Mouse (Mus musculus) ES-CJ7 (cell line): ENCODE data around the gene Muc15.

Experiments used
- DNase-seq: peaks from one replicate; pipeline ENCODE4 v3.0.0; 2011; ENCODE audit warnings: low read depth, low spot score

Gene Muc15

DNA sequence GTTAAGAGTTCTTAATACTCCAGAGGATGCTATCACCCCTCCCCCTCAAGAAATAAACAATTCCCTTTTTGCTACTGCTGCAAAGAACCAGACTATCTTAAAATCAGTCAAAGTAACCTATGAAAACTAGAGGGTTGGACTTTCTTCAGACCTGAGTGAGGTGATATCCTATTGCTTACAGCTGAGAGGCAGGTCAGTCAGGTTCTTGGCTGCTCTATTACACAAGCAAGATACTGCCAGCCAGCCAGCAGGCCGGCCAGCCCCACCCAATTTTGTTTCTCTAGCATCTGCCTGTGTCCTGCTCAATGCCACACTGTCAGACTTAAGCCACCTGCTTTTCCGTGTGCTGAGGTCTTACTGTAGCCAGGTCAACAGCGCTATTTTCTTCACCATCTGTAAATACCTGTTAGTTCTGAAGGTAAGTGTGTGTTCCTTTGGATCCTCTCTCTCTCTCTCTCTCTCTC lies at the start of gene Muc15:
Gene Muc15, plus strand, starts transcription at position 51 of the 464 bp plus-strand sequence.
- no peak for DNase-seq

DNA sequence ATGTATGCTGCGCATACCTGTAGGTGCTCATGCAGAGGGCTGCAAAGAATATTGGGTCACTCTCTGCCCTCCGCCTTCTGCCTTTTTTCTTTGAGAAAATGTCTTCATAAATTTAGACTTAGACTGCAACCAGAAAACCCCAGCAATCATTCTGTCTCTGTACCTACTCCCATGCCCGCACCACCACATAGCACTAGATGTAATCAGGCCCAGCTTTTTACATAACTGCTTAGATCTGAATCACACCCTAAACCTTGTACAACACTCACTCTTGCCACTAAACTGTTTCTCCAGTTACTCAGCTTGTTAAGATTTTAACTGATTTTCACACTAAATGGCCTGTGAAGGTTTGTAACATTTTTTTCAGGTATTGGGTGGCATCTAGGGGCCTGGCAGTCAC lies 11.7 kb upstream of the Muc15 start:
- no peak for DNase-seq

DNA sequence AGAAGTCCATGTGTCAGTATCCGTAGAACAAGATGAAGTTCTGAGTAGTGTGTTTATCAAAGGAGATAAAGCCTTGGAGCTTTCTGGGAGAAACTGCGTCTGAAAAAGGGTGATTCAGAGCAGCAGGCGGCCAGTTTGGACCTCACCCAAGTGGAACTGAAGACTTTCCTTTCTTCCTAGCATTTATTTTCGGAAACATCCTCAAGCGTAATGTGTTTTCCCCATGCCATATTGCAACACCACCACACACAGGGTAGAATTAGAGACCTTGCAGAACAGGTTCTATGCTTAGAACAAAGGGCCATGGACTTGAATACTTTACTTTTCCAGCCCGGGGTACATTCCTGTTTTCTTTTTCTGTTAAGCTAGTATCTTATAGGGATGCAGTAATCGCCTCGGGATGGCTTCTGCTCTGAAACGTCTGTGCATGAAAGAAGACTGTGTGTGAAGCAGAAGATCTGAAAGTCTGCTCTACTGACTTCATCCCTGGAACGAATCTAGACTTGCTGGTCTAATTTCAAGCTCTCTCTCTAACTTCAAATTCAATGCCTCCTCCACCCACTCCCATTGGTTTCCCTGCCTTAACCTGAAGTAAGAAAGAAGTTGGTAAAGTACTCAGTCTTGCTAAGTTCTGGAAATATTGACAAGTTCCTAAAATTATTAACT lies 11.0 kb upstream of the Muc15 start:
- DNase-seq: no peak

DNA sequence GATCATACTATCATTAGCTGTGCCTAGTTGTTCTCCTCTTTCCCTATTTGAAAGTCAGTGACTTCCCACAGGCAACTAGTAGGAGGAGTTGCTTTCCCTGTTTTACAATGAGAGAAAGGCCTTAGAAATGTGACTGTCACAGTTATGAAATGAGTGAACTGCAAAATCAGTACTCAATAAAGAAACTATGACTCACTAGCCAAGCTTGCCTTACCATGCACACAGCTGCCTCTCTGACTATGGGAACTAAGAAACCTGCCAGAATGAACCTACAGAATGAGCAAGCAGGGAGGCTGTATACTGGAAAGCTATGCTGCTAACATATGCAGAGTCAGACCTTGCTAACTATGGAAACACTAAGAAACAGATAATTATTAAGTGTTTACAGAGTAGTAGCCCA lies 2.1 kb upstream of the Muc15 start:
- no peak for DNase-seq

DNA sequence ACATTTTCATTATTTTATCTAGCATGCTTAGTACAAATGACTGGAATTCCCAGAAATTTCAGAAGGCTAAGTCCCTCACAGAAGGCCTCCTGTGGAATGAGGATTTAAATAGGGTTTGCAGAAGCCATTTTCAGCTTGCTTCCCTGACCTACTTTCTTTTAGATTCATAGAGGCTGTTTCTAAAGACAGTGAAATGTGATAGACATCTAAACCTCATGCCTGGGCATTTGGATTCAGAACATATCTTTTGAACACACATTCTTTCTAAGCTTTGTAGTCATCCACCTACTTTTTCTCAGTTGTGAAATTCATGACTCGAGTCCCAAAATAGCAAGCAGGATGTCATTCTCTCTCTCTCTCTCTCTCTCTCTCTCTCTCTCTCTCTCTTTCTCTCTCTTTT lies 1.1 kb downstream of the Muc15 start:
- DNase-seq: no peak

DNA sequence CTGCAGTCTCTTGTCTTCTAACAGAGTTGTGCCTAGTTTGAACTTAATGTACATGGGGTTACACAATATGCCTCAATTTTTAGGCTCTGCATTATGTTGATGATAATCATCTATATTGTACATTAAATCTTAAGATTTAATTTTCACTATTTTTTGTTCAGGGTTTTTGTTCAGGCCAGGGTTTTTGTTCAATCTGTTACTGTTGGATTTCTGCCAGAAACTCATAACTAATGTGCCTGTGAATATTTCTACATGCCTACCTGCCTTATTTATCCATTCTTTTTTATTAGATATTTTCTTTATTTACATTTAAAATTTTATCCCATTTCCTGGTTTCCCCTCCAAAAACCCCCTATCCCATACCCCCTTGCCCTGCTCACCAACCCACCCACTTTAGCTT lies 5.0 kb downstream of the Muc15 start:
- DNase-seq: no peak

DNA sequence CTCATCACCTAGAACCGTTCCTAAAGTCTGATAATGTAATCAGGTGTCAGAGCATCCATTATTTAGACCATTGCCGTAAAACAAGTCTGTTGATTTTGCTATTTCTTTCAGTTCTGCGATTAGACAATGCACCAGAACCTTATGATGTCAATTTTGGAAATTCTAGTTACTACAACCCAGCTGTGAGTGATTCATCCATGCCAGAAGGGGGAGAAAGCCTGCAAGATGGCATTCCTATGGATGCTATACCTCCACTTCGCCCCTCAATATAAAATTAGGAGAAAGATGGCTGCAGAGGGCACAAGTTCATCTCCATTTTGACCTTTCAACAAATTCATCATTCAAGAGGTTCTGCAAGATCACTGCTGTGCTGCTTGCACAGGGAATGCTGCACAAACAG lies 16.1 kb downstream of the Muc15 start:
- DNase-seq: no peak

DNA sequence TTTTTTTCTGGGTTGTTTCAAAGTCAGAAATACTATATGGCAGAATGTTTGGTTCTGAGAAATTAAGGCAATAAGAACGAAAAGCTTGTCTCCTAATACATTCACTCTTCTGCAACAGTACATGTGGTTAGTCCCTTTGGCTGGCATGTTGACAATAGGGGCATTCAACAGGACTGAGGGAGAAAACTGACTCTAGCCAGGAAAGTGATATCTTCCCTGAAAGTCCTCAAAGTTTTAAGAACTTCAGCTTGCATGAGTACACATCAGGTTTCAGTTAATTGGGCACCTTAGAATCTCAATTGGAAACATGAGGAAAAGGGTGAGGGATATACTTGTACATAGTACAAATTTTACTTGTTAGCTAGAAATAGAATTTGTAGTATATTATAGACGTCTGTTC lies 16.8 kb downstream of the Muc15 start:
- DNase-seq: no peak

DNA sequence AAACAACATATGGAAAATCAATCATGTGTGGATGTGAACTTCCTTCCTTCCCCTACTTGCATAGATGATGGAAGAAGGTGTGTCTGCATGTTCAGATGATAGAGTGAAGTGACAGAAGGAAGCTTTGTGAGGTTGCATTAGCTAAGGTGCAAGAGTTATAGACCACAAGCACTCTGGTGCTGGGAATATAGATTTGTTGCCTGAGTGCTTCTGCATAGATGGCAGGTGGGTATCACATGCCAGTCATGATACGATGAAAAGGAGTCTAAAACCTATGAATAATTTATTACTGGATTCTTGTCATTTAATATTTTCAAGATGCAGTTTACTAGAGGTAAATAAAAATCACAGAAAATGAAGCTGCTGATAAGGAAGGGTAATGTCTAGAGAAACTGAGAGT lies 18.6 kb downstream of the Muc15 start:
- DNase-seq: no peak

DNA sequence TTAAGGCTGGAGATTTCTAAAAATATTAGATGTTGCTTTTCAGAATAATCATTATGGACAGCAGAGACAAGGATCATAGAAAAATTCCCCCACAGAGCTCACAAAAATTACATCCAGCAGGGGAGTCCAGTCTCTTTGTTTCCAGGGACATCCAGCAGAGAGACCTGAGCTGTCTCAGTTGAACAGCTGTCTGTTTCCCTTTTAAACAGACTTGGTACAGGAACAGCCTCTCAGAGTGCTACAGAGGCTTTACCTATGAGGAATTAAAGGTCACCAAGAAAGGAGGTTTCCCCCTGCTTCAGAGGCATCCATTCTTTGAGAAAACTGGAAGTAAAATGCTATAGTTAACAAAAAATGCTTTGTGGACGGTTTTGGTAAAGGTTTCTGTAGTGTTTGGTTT lies 19.4 kb downstream of the Muc15 start:
- no peak for DNase-seq

DNA sequence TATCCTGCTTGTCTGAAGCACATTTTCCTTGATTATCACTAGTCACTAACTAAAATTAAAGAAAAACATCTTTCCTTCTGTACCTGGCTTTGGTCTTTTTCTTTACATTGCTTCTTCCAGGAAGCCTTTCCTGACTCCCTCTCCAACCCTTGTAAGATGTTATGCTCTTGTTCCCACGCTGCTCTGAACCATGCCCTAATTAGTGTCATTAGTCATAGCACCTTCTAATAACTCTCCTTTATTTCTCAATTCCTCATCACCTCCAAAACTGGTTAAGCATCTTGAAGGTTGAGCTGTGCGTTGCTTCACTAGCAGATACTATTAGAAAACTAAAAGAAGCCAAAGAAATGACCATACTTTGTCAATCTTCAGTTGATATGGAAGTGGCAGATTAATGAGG lies 36.4 kb downstream of the Muc15 start:
- no peak for DNase-seq

DNA sequence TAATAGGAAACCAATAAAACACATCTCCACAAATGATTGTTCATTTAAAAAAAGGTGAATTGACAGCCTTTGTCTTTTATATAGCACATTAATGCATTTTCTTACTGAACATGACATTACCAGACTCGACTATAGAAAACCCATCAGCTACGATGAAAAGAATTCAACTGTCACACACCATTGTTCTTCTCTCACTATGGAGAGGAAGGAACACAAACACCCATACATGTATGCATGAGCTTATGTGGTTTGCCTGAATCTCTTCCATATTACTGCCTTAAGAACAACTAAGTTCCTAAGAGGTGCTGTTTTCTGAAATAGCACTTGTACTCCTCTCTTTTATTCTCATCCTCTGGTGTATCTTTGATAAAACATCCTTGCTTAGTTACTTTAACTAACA lies 38.3 kb downstream of the Muc15 start:
- DNase-seq: no peak

DNA sequence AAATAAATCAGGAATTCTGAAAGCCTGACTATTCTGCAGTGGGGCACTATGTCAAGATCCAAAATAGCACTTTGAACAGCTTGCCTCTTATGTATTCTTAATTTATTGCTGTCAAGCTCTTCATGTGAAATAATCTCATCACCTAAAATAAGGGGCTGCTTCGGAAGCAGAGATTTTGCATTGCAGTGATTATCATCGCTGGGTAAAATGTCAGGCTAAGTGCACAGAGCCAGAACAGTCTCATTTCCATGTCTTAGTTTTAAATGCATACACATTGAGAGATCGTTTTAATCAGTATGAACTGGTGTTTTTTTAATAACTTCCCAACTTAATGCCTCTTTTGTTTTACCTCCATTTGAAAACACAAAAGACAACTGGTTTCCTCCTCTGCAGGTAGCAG lies 66.3 kb downstream of the Muc15 start:
- DNase-seq: no peak
